10 mouse cellular contexts compared by ENCODE assay signal in the genomic region with DNA sequence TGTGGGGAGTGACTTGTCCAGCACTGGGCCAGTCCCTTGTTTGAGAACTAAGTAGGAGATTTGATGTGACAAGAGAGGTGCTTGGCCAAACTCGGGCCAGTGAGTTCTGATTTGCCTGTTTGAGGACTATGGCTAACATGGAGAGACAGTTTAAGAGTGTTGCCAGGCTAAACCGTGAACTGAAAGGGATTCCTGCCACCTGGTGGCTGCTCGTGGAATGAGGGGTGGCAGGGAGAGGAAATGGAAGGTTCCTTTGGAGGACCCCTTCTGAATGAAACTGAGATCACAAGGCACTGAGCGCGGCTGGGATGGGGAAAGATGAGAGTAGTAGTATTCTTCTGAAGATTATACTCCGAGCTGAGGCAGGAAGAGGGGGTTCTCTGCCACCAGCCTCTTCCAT. TPM values are rescaled to one million over a fixed set of nuclear protein-coding genes. Genes with fewer than 3 reads are reported as not detected.
DNase-seq lines count a peak whose midpoint lies in the region; ATAC-seq and TF ChIP-seq lines count a peak whose summit lies in the region.
"Had no signal": no experiment of that assay in that cellular context is flagged by ENCODE, and none has a peak within 500 bp of the region (broad histone marks: within the 10 kb centered on the region; RNA-seq: fewer than 3 reads in every experiment).

No protein-coding gene starts in this region.

- no peak overlapping the region for H3K27ac ChIP-seq in bone marrow macrophage, adult 2 months (ENCODE audit: insufficient read depth, low read depth, low read length)
- H3K27ac ChIP-seq in embryonic fibroblast, embryonic 13.5 days (ENCODE audit: insufficient read depth, low read length) = no peak overlapping the region
- H3K27ac ChIP-seq in hindbrain, embryonic 14.5 days = no peak overlapping the region
- no peak overlapping the region for H3K27ac ChIP-seq in limb, embryonic 11.5 days (replicated peaks; ENCODE audit: low read depth, low read length)
- H3K27ac ChIP-seq in neural tube, embryonic 11.5 days (ENCODE audit: low read depth, low read length) = no peak overlapping the region
- H3K27ac ChIP-seq: embryonic facial prominence, embryonic 12.5 days had no signal

- peaks cover 22% of the 10 kb centered on the region for H3K27me3 ChIP-seq in hindbrain, embryonic 14.5 days (ENCODE audit: control insufficient read depth, insufficient read depth, low read length)
- H3K27me3 ChIP-seq in limb, embryonic 11.5 days (ENCODE audit: control insufficient read depth, insufficient read depth, low read length) = peaks cover 8% of the 10 kb centered on the region
- H3K27me3 ChIP-seq in neural tube, embryonic 11.5 days (ENCODE audit: control insufficient read depth, insufficient read depth, low read length) = peaks cover 8% of the 10 kb centered on the region

- H3K4me3 ChIP-seq in bone marrow macrophage, adult 2 months (ENCODE audit: insufficient read depth, low read length) = no peak overlapping the region
- no peak overlapping the region for H3K4me3 ChIP-seq in embryonic fibroblast, embryonic 13.5 days (ENCODE audit: insufficient read depth, low read length)
- H3K4me3 ChIP-seq in hindbrain, embryonic 14.5 days (replicated peaks; ENCODE audit: low read length) = no peak overlapping the region
- H3K4me3 ChIP-seq in limb, embryonic 11.5 days (ENCODE audit: low read depth, low read length) = no peak overlapping the region
- H3K4me3 ChIP-seq in neural tube, embryonic 11.5 days (ENCODE audit: low read depth, low read length) = no peak overlapping the region
- H3K4me3 ChIP-seq: embryonic facial prominence, embryonic 12.5 days; megakaryocyte, embryonic 14.5 days had no signal

- no peaks in the 10 kb centered on the region for H3K4me1 ChIP-seq in bone marrow macrophage, adult 2 months (ENCODE audit: control insufficient read depth, insufficient read depth, low read length)
- H3K4me1 ChIP-seq in embryonic fibroblast, embryonic 13.5 days (ENCODE audit: control insufficient read depth, insufficient read depth, low read length) = no peaks in the 10 kb centered on the region
- no peaks in the 10 kb centered on the region for H3K4me1 ChIP-seq in hindbrain, embryonic 14.5 days (replicated peaks; ENCODE audit: control insufficient read depth, insufficient read depth, low read length)
- H3K4me1 ChIP-seq in limb, embryonic 11.5 days (ENCODE audit: control insufficient read depth, insufficient read depth, low read length) = no peaks in the 10 kb centered on the region
- no peaks in the 10 kb centered on the region for H3K4me1 ChIP-seq in neural tube, embryonic 11.5 days (ENCODE audit: control insufficient read depth, insufficient read depth, low read length)
- H3K4me1 ChIP-seq: embryonic facial prominence, embryonic 12.5 days had no signal

- WGBS in hindbrain, embryonic 14.5 days = 7% methylated on average over 6 of the region's 6 CpGs
- WGBS in limb, embryonic 11.5 days = 10% methylated on average over 6 of the region's 6 CpGs
- 10% methylated on average over 6 of the region's 6 CpGs for WGBS in neural tube, embryonic 11.5 days

- H3K9ac ChIP-seq in hindbrain, embryonic 14.5 days = no peak overlapping the region
- no peak overlapping the region for H3K9ac ChIP-seq in limb, embryonic 11.5 days (ENCODE audit: low read length)
- H3K9ac ChIP-seq in neural tube, embryonic 11.5 days (ENCODE audit: low read length) = no peak overlapping the region
- H3K9ac ChIP-seq: embryonic facial prominence, embryonic 12.5 days had no signal

- peak; percentile 82 for DNase-seq in layer of hippocampus, adult 11-12 months (ENCODE audit: low spot score)
- no peak for DNase-seq in layer of hippocampus, adult 9-10 months (ENCODE audit: low spot score)
- DNase-seq in hindbrain, embryonic 14.5 days (ENCODE audit: low spot score) = peak; percentile 90
- DNase-seq in limb, embryonic 11.5 days (ENCODE audit: low spot score) = peak; percentile 89
- peak; percentile 81 for DNase-seq in neural tube, embryonic 11.5 days (ENCODE audit: low spot score)
- DNase-seq in thymus, postnatal 14 days = peak; percentile 73

- no peaks in the 10 kb centered on the region for H3K9me3 ChIP-seq in hindbrain, embryonic 14.5 days (ENCODE audit: control insufficient read depth, low read length)
- H3K9me3 ChIP-seq in limb, embryonic 11.5 days (ENCODE audit: control insufficient read depth, low read length) = no peaks in the 10 kb centered on the region
- H3K9me3 ChIP-seq in neural tube, embryonic 11.5 days (ENCODE audit: control insufficient read depth, low read length) = no peaks in the 10 kb centered on the region
- H3K9me3 ChIP-seq: embryonic facial prominence, embryonic 12.5 days; megakaryocyte, embryonic 14.5 days had no signal

- H3K4me2 ChIP-seq in hindbrain, embryonic 14.5 days (replicated peaks) = no peak overlapping the region
- H3K4me2 ChIP-seq in limb, embryonic 11.5 days (ENCODE audit: low read depth, severe bottlenecking) = no peak overlapping the region
- H3K4me2 ChIP-seq in neural tube, embryonic 11.5 days (ENCODE audit: low read depth) = no peak overlapping the region
- H3K4me2 ChIP-seq: embryonic facial prominence, embryonic 12.5 days had no signal

- no peaks in the 10 kb centered on the region for H3K36me3 ChIP-seq in hindbrain, embryonic 14.5 days (replicated peaks; ENCODE audit: control insufficient read depth, insufficient read depth)
- no peaks in the 10 kb centered on the region for H3K36me3 ChIP-seq in limb, embryonic 11.5 days (ENCODE audit: control insufficient read depth, insufficient read depth, low read length)
- H3K36me3 ChIP-seq in neural tube, embryonic 11.5 days (ENCODE audit: control insufficient read depth, insufficient read depth, low read length) = no peaks in the 10 kb centered on the region
- H3K36me3 ChIP-seq: embryonic facial prominence, embryonic 12.5 days had no signal

- peak; percentile 56 for ATAC-seq in hindbrain, embryonic 14.5 days (ENCODE audit: low FRiP score)
- ATAC-seq in limb, embryonic 11.5 days (ENCODE audit: insufficient number of reproducible peaks, low FRiP score, low TSS enrichment, low read depth) = no peak
- peak; percentile 39; the same call in 1 of the 2 replicates for ATAC-seq in neural tube, embryonic 11.5 days (ENCODE audit: insufficient read depth, low FRiP score, low TSS enrichment)

- peak; percentile 82 for TF ChIP-seq CTCF in bone marrow macrophage, adult 2 months (IDR thresholded peaks at IDR 0.05; ENCODE audit: low read depth, low read length)
- TF ChIP-seq CTCF in embryonic fibroblast, embryonic 13.5 days (IDR thresholded peaks at IDR 0.05; ENCODE audit: borderline replicate concordance, insufficient read depth, low read length) = peak; percentile 86; the same call in 1 of the 2 replicates

- TF ChIP-seq POLR2A in bone marrow macrophage, adult 2 months (IDR thresholded peaks at IDR 0.05; ENCODE audit: borderline replicate concordance, low read depth, low read length) = no peak
- TF ChIP-seq POLR2A in embryonic fibroblast, embryonic 13.5 days (IDR thresholded peaks at IDR 0.05; ENCODE audit: low read depth, low read length) = no peak

RNA-seq across cellular contexts. Expression of a gene that starts 7.2 kb away (rescaled TPM):
- not detected in 2 replicates for polyA plus RNA-seq in bone marrow macrophage, adult 2 months (2012; ENCODE audit: insufficient read depth, insufficient read length, missing spikeins)
- not detected in 2 replicates for polyA plus RNA-seq in embryonic fibroblast, embryonic 13.5 days (2011; ENCODE audit: insufficient read length, low read depth, missing spikeins)
- 7.9 and 11.8 TPM in 2 replicates for polyA plus RNA-seq in hindbrain, embryonic 14.5 days (2014; fragmentation: Nextera tagmentation; extraction: Ambion mirVana)
- polyA plus RNA-seq in limb, embryonic 11.5 days (2014; fragmentation: Nextera tagmentation; extraction: Ambion mirVana) = 0.04 and 0.07 TPM in 2 replicates
- polyA plus RNA-seq in neural tube, embryonic 11.5 days (2014; fragmentation: Nextera tagmentation; extraction: Ambion mirVana) = 0.05 and 0.58 TPM in 2 replicates

RNA-seq across cellular contexts. Expression of a gene that starts 51.2 kb away (rescaled TPM):
- polyA plus RNA-seq in bone marrow macrophage, adult 2 months (2012; ENCODE audit: insufficient read depth, insufficient read length, missing spikeins) = not detected in 2 replicates
- polyA plus RNA-seq in embryonic fibroblast, embryonic 13.5 days (2011; ENCODE audit: insufficient read length, low read depth, missing spikeins) = 10.4 and 10.9 TPM in 2 replicates
- polyA plus RNA-seq in hindbrain, embryonic 14.5 days (2014; fragmentation: Nextera tagmentation; extraction: Ambion mirVana) = 15.5 and 18.8 TPM in 2 replicates
- polyA plus RNA-seq in limb, embryonic 11.5 days (2014; fragmentation: Nextera tagmentation; extraction: Ambion mirVana) = 3.1 and 4.3 TPM in 2 replicates
- polyA plus RNA-seq in neural tube, embryonic 11.5 days (2014; fragmentation: Nextera tagmentation; extraction: Ambion mirVana) = 2.6 and 3.6 TPM in 2 replicates
